In genomic region chr11:118744782-118745181, GRCm38 (mm10) we compare ENCODE assay signal across 8 mouse cellular contexts.
A peak's percentile ranks its signal among the peaks of the same experiment; 100 is the strongest.
DNase-seq lines count a peak whose midpoint lies in the region; ATAC-seq and TF ChIP-seq lines count a peak whose summit lies in the region.

No protein-coding gene starts in this region.

- peaks cover 10% of the 10 kb centered on the region; the same call in 1 of the 2 replicates for H3K4me1 ChIP-seq in intestine, embryonic 16.5 days (ENCODE audit: control insufficient read depth, insufficient read depth, low read length)
- peaks cover 7% of the 10 kb centered on the region; the same call in 1 of the 2 replicates for H3K4me1 ChIP-seq in liver, adult 2 months (ENCODE audit: control insufficient read depth, insufficient read depth, low read length)
- H3K4me1 ChIP-seq in neural tube, embryonic 13.5 days (replicated peaks), result peaks cover 88% of the 10 kb centered on the region

- H3K9me3 ChIP-seq in intestine, embryonic 16.5 days (ENCODE audit: control insufficient read depth, low read length), result no peaks in the 10 kb centered on the region
- no peaks in the 10 kb centered on the region for H3K9me3 ChIP-seq in neural tube, embryonic 13.5 days

- peak overlapping the region; percentile 50 for H3K4me2 ChIP-seq in intestine, embryonic 16.5 days (ENCODE audit: low read depth, low read length)
- H3K4me2 ChIP-seq in neural tube, embryonic 13.5 days, result peak overlapping the region; percentile 41

- no peaks in the 10 kb centered on the region for H3K36me3 ChIP-seq in intestine, embryonic 16.5 days (ENCODE audit: control insufficient read depth, insufficient read depth, low read length)
- no peaks in the 10 kb centered on the region for H3K36me3 ChIP-seq in liver, adult 2 months (ENCODE audit: control insufficient read depth, insufficient read depth, low read length)
- H3K36me3 ChIP-seq in neural tube, embryonic 13.5 days, result no peaks in the 10 kb centered on the region

- peak; percentile 59; the same call in 1 of the 2 replicates for ATAC-seq in intestine, embryonic 16.5 days
- ATAC-seq in neural tube, embryonic 13.5 days (ENCODE audit: low read depth), result peak; percentile 62

- TF ChIP-seq POLR2A in brain, embryonic 14.5 days (IDR thresholded peaks at IDR 0.05; ENCODE audit: borderline replicate concordance, extremely low read depth, insufficient read depth, insufficient read length, poor library complexity, severe bottlenecking), result no peak
- no peak for TF ChIP-seq POLR2A in liver, adult 2 months (IDR thresholded peaks at IDR 0.05; ENCODE audit: extremely low read depth, insufficient read depth, low read length)

- peak overlapping the region; percentile 21; the same call in 1 of the 2 replicates for H3K9ac ChIP-seq in intestine, embryonic 16.5 days (ENCODE audit: low read depth, low read length)
- H3K9ac ChIP-seq in liver, adult 2 months (ENCODE audit: low read depth, low read length), result no peak overlapping the region
- H3K9ac ChIP-seq in neural tube, embryonic 13.5 days, result peak overlapping the region; percentile 22; the same call in 1 of the 2 replicates

- 3% methylated on average over 15 of the region's 15 CpGs for WGBS in intestine, embryonic 16.5 days
- 3% methylated on average over 15 of the region's 15 CpGs for WGBS in liver, adult 2 months
- 3% methylated on average over 15 of the region's 15 CpGs for WGBS in neural tube, embryonic 13.5 days

- no peak overlapping the region for H3K27ac ChIP-seq in intestine, embryonic 16.5 days (ENCODE audit: low read length)
- no peak overlapping the region for H3K27ac ChIP-seq in liver, adult 2 months (replicated peaks; ENCODE audit: insufficient read depth, low read depth, low read length)
- peak overlapping the region; percentile 95 for H3K27ac ChIP-seq in neural tube, embryonic 13.5 days (replicated peaks)

- peaks cover 11% of the 10 kb centered on the region for H3K27me3 ChIP-seq in intestine, embryonic 16.5 days (replicated peaks; ENCODE audit: control insufficient read depth, insufficient read depth, low read length)
- no peaks in the 10 kb centered on the region for H3K27me3 ChIP-seq in liver, adult 2 months (ENCODE audit: control insufficient read depth, insufficient read depth, low read length)
- H3K27me3 ChIP-seq in neural tube, embryonic 13.5 days, result no peaks in the 10 kb centered on the region

- H3K4me3 ChIP-seq in intestine, embryonic 16.5 days (ENCODE audit: low read length), result peak overlapping the region; percentile 27
- H3K4me3 ChIP-seq in liver, adult 2 months (ENCODE audit: insufficient read depth, low read depth, low read length), result no peak overlapping the region
- H3K4me3 ChIP-seq in neural tube, embryonic 13.5 days, result no peak overlapping the region

- H3K79me2 ChIP-seq in liver, adult 2 months (ENCODE audit: control insufficient read depth, insufficient read depth, low read length), result no peaks in the 10 kb centered on the region

- peak; percentile 77 for DNase-seq in R1 (ENCODE audit: low read depth, low spot score)
- DNase-seq in brain, embryonic 14.5 days (ENCODE audit: low read depth), result peak; percentile 98
- peak; percentile 28 to 42 for DNase-seq in gastrocnemius, postnatal 36 days
- DNase-seq in liver, adult 2 months (ENCODE audit: extremely low read depth, low read depth, low spot score), result peak; percentile 27
- DNase-seq in natural killer cell, adult 2 months (ENCODE audit: low spot score in 2 of 2), result no peak
- no peak for DNase-seq in spleen, postnatal 14 days (ENCODE audit: low spot score in 2 of 2)

- intact Hi-C loops in gastrocnemius, postnatal 36 days (cut with DNase I), result loop anchor here (5.0 to 10.0 kb wide), 2 partner anchors 237 to 300 kb away; no protein-coding TSS in a partner anchor

- no peak for TF ChIP-seq CTCF in brain, embryonic 14.5 days (IDR thresholded peaks at IDR 0.05; ENCODE audit: borderline replicate concordance, extremely low read depth, insufficient read depth, insufficient read length)
- TF ChIP-seq CTCF in liver, adult 2 months (IDR thresholded peaks at IDR 0.05; ENCODE audit: low read depth, low read length), result no peak

Comparison
In these comparisons a context has a peak if more than half of its experiments do, and no peak if none do; other contexts are left out.
1. DNase-seq: peak in R1 (single experiment), brain, embryonic 14.5 days (single experiment), gastrocnemius, postnatal 36 days (2 of 2) and liver, adult 2 months (single experiment); none in natural killer cell, adult 2 months (0 of 2) and spleen, postnatal 14 days (0 of 2).